Mouse (Mus musculus): ENCODE data around the gene Slc38a5. TPM values are rescaled to one million over a fixed set of nuclear protein-coding genes. Genes with fewer than 3 reads are reported as not detected.
A peak's percentile ranks its signal among the peaks of the same experiment; 100 is the strongest.

The Slc38a5 gene
- total RNA-seq (2014; rRNA removed): 23.8 and 26.8 TPM in 2 replicates
- polyA plus RNA-seq (2015; fragmentation: Nextera tagmentation; extraction: Ambion mirVana): 15.9 and 20.8 TPM in 2 replicates

DNA sequence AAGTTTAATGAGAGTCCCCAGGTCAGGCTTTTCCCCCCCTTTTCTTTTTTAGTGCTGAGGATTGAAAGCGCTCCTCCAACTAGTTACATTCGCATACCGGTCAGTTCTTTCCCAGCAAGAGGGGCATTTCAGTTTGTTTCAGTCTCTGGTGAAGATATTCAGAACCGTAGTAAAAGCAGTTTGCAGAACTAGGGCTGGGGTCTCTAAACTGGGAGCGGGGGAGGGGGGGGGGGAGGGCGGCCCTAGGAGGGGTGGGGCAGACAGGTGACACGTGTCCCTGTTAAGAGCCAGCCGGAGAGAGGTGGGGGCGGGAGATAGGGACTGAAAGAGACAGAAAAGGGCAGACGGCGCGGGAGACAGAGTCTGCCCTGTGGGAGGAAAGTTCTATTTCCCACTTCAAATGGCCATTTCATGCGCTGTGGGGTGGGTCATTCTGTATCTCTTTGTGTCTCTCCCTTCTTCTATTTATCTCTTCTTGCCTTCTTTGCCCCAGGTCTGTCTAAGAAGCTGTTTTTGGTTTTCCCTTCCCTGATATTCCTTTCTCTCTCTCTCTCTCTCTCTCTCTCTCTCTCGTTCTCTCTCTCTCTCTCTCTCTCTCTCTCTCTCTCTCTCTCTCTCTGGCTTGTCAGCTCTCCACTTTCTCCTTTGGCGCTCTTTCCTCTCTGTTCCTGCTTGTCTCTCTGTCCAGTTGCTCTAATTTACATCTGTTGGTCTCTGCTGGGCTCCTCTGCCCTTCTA is at the start of gene Slc38a5:
Gene Slc38a5 (plus strand): TSS at position 51 of the 738 bp plus-strand sequence.
- Histone ChIP-seq H3K4me3 (ENCODE audit: low read length) (0 out of 2 replicates have a peak within 1 kb of the TSS, but pooled peaks have one; percentile 2), H3K9ac (replicated peaks; ENCODE audit: low read length) (no peak within 1 kb of the TSS), H3K9me3 (ENCODE audit: low read length) (no peaks in the 10 kb centered on the region), H3K27me3 (ENCODE audit: insufficient read depth, low read length) (no peaks in the 10 kb centered on the region), H3K4me1 (ENCODE audit: insufficient read depth, low read length) (no peaks in the 10 kb centered on the region), H3K36me3 (ENCODE audit: insufficient read depth, low read length) (no peaks in the 10 kb centered on the region), H3K4me2 (ENCODE audit: low read depth, low read length) (peak within 1 kb of the TSS; percentile 38), H3K27ac (no peak within 1 kb of the TSS)
- ATAC-seq (no peak), DNase-seq (ENCODE audit: low spot score) (no peak)
- WGBS: 14% methylated on average over 14 of the region's 15 CpGs
- no peak for TF ChIP-seq CTCF (IDR thresholded peaks at IDR 0.05; ENCODE audit: low read depth)

GRCm38 (mm10) chrX:8222296-8222677 is 48.6 kb upstream of the Slc38a5 start:
- H3K4me3 ChIP-seq (ENCODE audit: low read length): no peak overlapping the region
- DNase-seq (ENCODE audit: low spot score) (peak; percentile 11), ATAC-seq (no peak)
- 60% methylated on average over 3 of the region's 3 CpGs for WGBS
- no peak overlapping the region for H3K4me2 ChIP-seq (ENCODE audit: low read depth, low read length)
- TF ChIP-seq CTCF (IDR thresholded peaks at IDR 0.05; ENCODE audit: low read depth): no peak
- H3K27ac ChIP-seq: no peak overlapping the region
- no peaks in the 10 kb centered on the region for H3K27me3 ChIP-seq (ENCODE audit: insufficient read depth, low read length)
- H3K9me3 ChIP-seq (ENCODE audit: low read length): no peaks in the 10 kb centered on the region
- H3K9ac ChIP-seq (replicated peaks; ENCODE audit: low read length): no peak overlapping the region
- no peaks in the 10 kb centered on the region for H3K36me3 ChIP-seq (ENCODE audit: insufficient read depth, low read length)
- H3K4me1 ChIP-seq (ENCODE audit: insufficient read depth, low read length): no peaks in the 10 kb centered on the region

- no peak overlapping the region for H3K27ac ChIP-seq
- H3K9me3 ChIP-seq (ENCODE audit: low read length): no peaks in the 10 kb centered on the region
- no peak for TF ChIP-seq CTCF (IDR thresholded peaks at IDR 0.05; ENCODE audit: low read depth)
- 59% methylated on average over 7 of the region's 7 CpGs for WGBS
- no peak for ATAC-seq
- no peaks in the 10 kb centered on the region for H3K36me3 ChIP-seq (ENCODE audit: insufficient read depth, low read length)
- no peak overlapping the region for H3K9ac ChIP-seq (replicated peaks; ENCODE audit: low read length)
- no peaks in the 10 kb centered on the region for H3K4me1 ChIP-seq (ENCODE audit: insufficient read depth, low read length)
- H3K4me2 ChIP-seq (ENCODE audit: low read depth, low read length): no peak overlapping the region
- H3K4me3 ChIP-seq (ENCODE audit: low read length): no peak overlapping the region
- DNase-seq (ENCODE audit: low spot score): peak; percentile 2
- no peaks in the 10 kb centered on the region for H3K27me3 ChIP-seq (ENCODE audit: insufficient read depth, low read length)
Observed at GRCm38 (mm10) chrX:8222678-8223421, 48.1 kb upstream of the Slc38a5 start.

- TF ChIP-seq CTCF (IDR thresholded peaks at IDR 0.05; ENCODE audit: low read depth): no peak
- Histone ChIP-seq H3K4me2 (ENCODE audit: low read depth, low read length) (no peak overlapping the region), H3K36me3 (ENCODE audit: insufficient read depth, low read length) (no peaks in the 10 kb centered on the region), H3K9me3 (ENCODE audit: low read length) (no peaks in the 10 kb centered on the region), H3K27ac (no peak overlapping the region), H3K9ac (replicated peaks; ENCODE audit: low read length) (no peak overlapping the region), H3K27me3 (ENCODE audit: insufficient read depth, low read length) (no peaks in the 10 kb centered on the region), H3K4me1 (ENCODE audit: insufficient read depth, low read length) (no peaks in the 10 kb centered on the region), H3K4me3 (ENCODE audit: low read length) (no peak overlapping the region)
- DNase-seq (ENCODE audit: low spot score) (no peak), ATAC-seq (no peak)
- WGBS: 87% methylated on average over 7 of the region's 7 CpGs
Observed at GRCm38 (mm10) chrX:8223473-8223872, 47.5 kb upstream of the Slc38a5 start.

GRCm38 (mm10) chrX:8230272-8230671 is 40.7 kb upstream of the Slc38a5 start:
- TF ChIP-seq CTCF (IDR thresholded peaks at IDR 0.05; ENCODE audit: low read depth): no peak
- H3K36me3 ChIP-seq (ENCODE audit: insufficient read depth, low read length): no peaks in the 10 kb centered on the region
- WGBS: 74% methylated on average over 4 of the region's 4 CpGs
- no peak overlapping the region for H3K4me2 ChIP-seq (ENCODE audit: low read depth, low read length)
- H3K4me1 ChIP-seq (ENCODE audit: insufficient read depth, low read length): no peaks in the 10 kb centered on the region
- DNase-seq (ENCODE audit: low spot score) (no peak), ATAC-seq (no peak)
- no peak overlapping the region for H3K9ac ChIP-seq (replicated peaks; ENCODE audit: low read length)
- no peak overlapping the region for H3K27ac ChIP-seq
- no peak overlapping the region for H3K4me3 ChIP-seq (ENCODE audit: low read length)
- no peaks in the 10 kb centered on the region for H3K27me3 ChIP-seq (ENCODE audit: insufficient read depth, low read length)
- no peaks in the 10 kb centered on the region for H3K9me3 ChIP-seq (ENCODE audit: low read length)

DNA sequence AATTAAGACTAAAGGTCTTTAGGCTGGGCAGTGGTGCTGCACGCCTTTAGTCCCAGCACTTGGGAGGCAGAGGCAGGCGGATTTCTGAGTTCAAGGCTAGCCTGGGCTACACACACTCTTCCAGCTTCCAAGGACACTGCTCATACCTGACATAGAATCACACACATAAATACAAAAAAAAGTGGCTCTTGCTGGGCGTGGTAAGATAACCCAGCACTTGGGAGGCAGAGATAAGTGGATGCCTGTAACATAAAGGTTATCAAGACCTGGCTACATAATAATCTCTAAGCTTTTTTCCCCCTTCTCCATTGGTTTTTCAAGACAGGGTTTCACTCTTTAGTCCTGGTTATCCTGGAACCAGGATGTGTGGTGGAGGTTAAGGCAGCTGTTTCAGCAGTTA is 37.3 kb upstream of the Slc38a5 start:
- TF ChIP-seq CTCF (IDR thresholded peaks at IDR 0.05; ENCODE audit: low read depth): no peak
- no peaks in the 10 kb centered on the region for H3K4me1 ChIP-seq (ENCODE audit: insufficient read depth, low read length)
- no peak overlapping the region for H3K27ac ChIP-seq
- H3K4me2 ChIP-seq (ENCODE audit: low read depth, low read length): no peak overlapping the region
- DNase-seq (ENCODE audit: low spot score) (no peak), ATAC-seq (no peak)
- no peak overlapping the region for H3K9ac ChIP-seq (replicated peaks; ENCODE audit: low read length)
- H3K4me3 ChIP-seq (ENCODE audit: low read length): no peak overlapping the region
- no peaks in the 10 kb centered on the region for H3K27me3 ChIP-seq (ENCODE audit: insufficient read depth, low read length)
- no peaks in the 10 kb centered on the region for H3K9me3 ChIP-seq (ENCODE audit: low read length)
- 81% methylated on average over 3 of the region's 3 CpGs for WGBS
- no peaks in the 10 kb centered on the region for H3K36me3 ChIP-seq (ENCODE audit: insufficient read depth, low read length)
